Mouse (Mus musculus): ENCODE measurements around the gene Olfr1441. TPM values are rescaled to one million over a fixed set of nuclear protein-coding genes. Genes with fewer than 3 reads are reported as not detected.

The Olfr1441 gene
- polyA plus RNA-seq, 1 experiment: not detected

- TF ChIP-seq GATA1 (IDR thresholded peaks at IDR 0.05; ENCODE audit: low read length): no peak
Observed at GRCm38 (mm10) chr19:12445014-12445413, 27.8 kb downstream of the Olfr1441 start.

GRCm38 (mm10) chr19:12457401-12458066 is 40.3 kb downstream of the Olfr1441 start:
- no peak for TF ChIP-seq GATA1 (IDR thresholded peaks at IDR 0.05; ENCODE audit: low read length)

- no peak for TF ChIP-seq GATA1 (IDR thresholded peaks at IDR 0.05; ENCODE audit: low read length)
Observed at GRCm38 (mm10) chr19:12459516-12459915, 42.3 kb downstream of the Olfr1441 start.

GRCm38 (mm10) chr19:12460282-12461249 is 43.3 kb downstream of the Olfr1441 start, which contains the start of gene Mpeg1:
TSS of gene Mpeg1 (plus strand) at chr19:12460779.
- TF ChIP-seq GATA1 (IDR thresholded peaks at IDR 0.05; ENCODE audit: low read length): no peak

GRCm38 (mm10) chr19:12462851-12463721 is 45.9 kb downstream of the Olfr1441 start:
- no peak for TF ChIP-seq GATA1 (IDR thresholded peaks at IDR 0.05; ENCODE audit: low read length)

GRCm38 (mm10) chr19:12463722-12464035 is 46.4 kb downstream of the Olfr1441 start:
- no peak for TF ChIP-seq GATA1 (IDR thresholded peaks at IDR 0.05; ENCODE audit: low read length)

DNA sequence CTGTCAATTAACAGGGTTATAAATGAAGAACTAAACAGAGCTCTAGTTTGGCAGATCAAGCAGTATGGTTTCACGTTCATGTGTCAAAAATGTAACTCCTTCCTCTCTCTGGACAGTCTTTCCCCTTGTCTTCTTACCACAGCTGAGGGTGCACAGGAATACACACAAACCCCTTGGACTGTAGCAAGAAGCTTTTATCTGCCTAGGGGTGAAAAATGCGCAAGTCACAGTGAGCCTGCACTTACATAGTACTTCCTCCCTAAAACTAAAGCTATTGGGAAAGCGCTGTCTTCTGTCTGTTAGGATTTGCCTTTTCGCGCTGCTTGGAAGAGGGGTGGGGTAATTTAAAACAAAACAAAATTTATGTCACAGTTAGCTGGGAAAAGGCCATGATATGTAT is 46.9 kb downstream of the Olfr1441 start:
- no peak for TF ChIP-seq GATA1 (IDR thresholded peaks at IDR 0.05; ENCODE audit: low read length)

- no peak for TF ChIP-seq GATA1 (IDR thresholded peaks at IDR 0.05; ENCODE audit: low read length)
Observed at GRCm38 (mm10) chr19:12464674-12465073, 47.4 kb downstream of the Olfr1441 start.

DNA sequence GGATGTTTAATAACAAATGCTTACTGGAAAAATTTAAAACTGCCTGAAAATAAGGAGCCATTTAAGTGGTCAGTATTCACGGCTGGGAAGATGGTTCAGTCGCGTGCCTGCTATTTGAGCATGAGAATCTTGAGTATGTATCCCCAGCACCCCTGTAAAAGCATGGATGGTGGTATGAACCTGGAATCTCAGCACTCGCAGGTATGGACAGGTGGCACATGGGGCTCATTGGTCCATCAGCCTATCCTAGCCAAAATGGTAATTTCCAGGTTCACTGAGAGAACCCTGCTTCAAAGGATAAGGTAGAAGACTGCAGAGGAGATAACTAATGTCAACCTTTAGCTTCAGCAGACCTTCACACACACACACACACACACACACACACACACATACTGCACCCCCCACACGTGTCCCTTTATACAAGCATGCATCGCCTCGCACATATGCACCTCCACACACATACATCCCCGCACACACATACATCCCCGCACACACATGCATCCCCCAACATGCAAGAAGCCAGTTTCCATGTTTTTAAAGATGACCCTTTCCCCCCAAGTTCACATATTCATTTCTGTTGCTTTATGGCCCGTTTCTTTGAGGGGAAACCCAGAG is 48.4 kb downstream of the Olfr1441 start:
- TF ChIP-seq GATA1 (IDR thresholded peaks at IDR 0.05; ENCODE audit: low read length): no peak

DNA sequence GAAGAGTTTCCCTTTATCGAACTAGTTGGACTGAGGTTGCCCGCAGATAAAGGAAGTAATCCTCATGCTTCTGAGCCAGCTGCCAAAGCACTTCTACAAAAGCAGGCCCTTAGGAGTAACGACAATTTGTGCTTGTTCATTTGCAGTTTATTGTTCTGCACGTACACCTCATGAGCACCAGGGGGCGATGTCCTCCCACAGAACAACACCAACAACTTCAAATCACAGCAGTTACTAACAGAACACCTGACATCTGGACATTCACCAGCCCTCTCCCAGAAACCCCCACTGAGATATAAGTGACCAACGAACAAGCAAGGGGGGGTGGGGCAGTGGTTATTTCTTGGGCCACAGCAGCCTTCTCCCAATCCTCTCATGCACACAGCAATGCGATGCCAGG is 49.0 kb downstream of the Olfr1441 start:
- no peak for TF ChIP-seq GATA1 (IDR thresholded peaks at IDR 0.05; ENCODE audit: low read length)

DNA sequence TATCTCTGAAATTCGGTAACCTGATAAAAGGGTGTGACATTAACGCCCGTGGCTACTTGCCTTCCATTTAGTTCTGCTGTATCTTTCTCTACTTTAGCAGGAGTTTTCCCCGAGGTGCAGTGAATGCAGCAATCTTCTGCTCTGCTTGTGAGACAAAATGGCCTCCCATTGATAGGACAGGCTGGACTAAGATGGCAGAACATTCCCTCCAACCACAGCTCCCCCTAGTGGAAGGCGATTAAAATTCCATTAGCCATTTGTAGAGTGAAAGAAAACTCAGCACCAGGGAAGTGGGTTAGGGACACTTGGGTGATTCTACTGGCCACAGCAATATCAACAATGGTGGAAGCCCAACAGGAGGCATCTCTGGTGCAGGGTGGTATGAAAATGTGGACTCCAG is 50.2 kb downstream of the Olfr1441 start:
- TF ChIP-seq GATA1 (IDR thresholded peaks at IDR 0.05; ENCODE audit: low read length): no peak

GRCm38 (mm10) chr19:12471866-12472265 is 54.6 kb downstream of the Olfr1441 start:
- TF ChIP-seq GATA1 (IDR thresholded peaks at IDR 0.05; ENCODE audit: low read length): no peak

- no peak for TF ChIP-seq GATA1 (IDR thresholded peaks at IDR 0.05; ENCODE audit: low read length)
Observed at GRCm38 (mm10) chr19:12472381-12472976, 55.2 kb downstream of the Olfr1441 start.

Other genes with a start within 250 kb of the Olfr1441 start
- gene Olfr1555-ps1, start 247.3 kb upstream of the Olfr1441 start, polyA plus RNA-seq (2012): not detected in 2 replicates
- gene Olfr1431, start 216.8 kb upstream of the Olfr1441 start, polyA plus RNA-seq (2012): not detected in 2 replicates
- gene Olfr1432, start 184.8 kb upstream of the Olfr1441 start, polyA plus RNA-seq (2012): not detected in 2 replicates
- gene Olfr262, start 175.8 kb upstream of the Olfr1441 start, polyA plus RNA-seq (2012): not detected in 2 replicates
- gene Olfr235, start 156.4 kb upstream of the Olfr1441 start, polyA plus RNA-seq (2012): not detected in 2 replicates
- gene Olfr1434, start 137.6 kb upstream of the Olfr1441 start, polyA plus RNA-seq (2012): not detected in 2 replicates
- not detected in 2 replicates for gene Olfr1436, start 118.3 kb upstream of the Olfr1441 start, polyA plus RNA-seq (2012)
- not detected in 2 replicates for gene Olfr1437, start 92.3 kb upstream of the Olfr1441 start, polyA plus RNA-seq (2012)
- not detected in 2 replicates for gene Olfr1438-ps1, start 81.5 kb upstream of the Olfr1441 start, polyA plus RNA-seq (2012)
- not detected in 2 replicates for gene Olfr1440, start 30.2 kb upstream of the Olfr1441 start, polyA plus RNA-seq (2012)
- gene Pfpl, start 10.5 kb downstream of the Olfr1441 start, polyA plus RNA-seq (2012): not detected in 2 replicates
- gene Mpeg1, start 43.3 kb downstream of the Olfr1441 start, polyA plus RNA-seq (2012): not detected in 2 replicates
- gene Dtx4, start 84.0 kb downstream of the Olfr1441 start, polyA plus RNA-seq (2012): not detected in 2 replicates
- not detected in 2 replicates for gene Fam111a, start 128.3 kb downstream of the Olfr1441 start, polyA plus RNA-seq (2012)
- not detected in 2 replicates for gene Gm4952, start 182.5 kb downstream of the Olfr1441 start, polyA plus RNA-seq (2012)
- gene Glyat, start 215.9 kb downstream of the Olfr1441 start, polyA plus RNA-seq (2012): not detected in 2 replicates